Mouse (Mus musculus) skeletal muscle tissue, adult 2 months (tissue): ENCODE results near the gene Klhl21.

ENCODE experiments used
- DNase-seq: peaks from one replicate; pipeline ENCODE4 v3.0.0-alpha.2; 2012; ENCODE audit warnings: low read depth, low spot score

Klhl21 gene

GRCm38 (mm10) chr4:152008622-152009075 is at the start of gene Klhl21:
Gene Klhl21 (plus strand): TSS chr4:152008803.
- peak; percentile 94 for DNase-seq

- no peak for DNase-seq
Observed at GRCm38 (mm10) chr4:151959849-151960512, 48.6 kb upstream of the Klhl21 start.

- peak; percentile 25 for DNase-seq
Observed at GRCm38 (mm10) chr4:151960513-151960854, 48.1 kb upstream of the Klhl21 start.

GRCm38 (mm10) chr4:151962817-151963216 is 45.8 kb upstream of the Klhl21 start:
- DNase-seq: no peak

DNA sequence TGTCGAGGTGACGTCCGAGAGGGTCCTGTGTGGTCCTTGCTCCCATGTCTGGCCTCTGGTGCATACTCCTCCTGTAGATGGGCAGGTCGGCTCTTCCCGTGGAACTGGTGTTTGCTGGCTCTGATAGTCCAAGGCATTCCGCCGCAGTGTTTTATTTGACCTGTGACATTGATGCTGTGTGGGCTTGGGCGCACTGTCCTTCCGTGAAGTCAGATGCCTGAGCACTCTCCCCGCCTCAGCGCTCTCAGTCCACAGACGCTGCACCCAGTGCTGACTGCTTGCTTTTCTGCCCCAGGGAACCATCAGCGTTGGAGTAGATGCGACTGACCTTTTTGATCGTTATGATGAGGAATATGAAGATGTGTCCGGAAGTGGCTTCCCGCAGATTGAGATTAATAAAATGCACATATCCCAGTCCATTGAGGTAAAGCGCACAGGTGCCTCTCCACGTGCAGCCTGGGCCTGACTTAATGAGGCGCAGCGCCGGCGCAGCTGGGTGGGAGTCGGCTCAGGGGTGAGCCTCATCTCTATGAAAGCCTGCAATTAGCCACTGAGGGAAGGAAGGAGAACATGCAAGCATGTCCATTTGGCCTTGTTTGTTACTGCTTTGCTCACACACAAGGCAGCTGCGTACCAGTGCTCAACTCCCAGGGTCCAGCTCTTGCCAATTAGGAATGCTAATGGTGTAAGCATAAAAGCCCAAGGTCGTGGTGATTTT is 40.2 kb upstream of the Klhl21 start:
- DNase-seq: no peak

DNA sequence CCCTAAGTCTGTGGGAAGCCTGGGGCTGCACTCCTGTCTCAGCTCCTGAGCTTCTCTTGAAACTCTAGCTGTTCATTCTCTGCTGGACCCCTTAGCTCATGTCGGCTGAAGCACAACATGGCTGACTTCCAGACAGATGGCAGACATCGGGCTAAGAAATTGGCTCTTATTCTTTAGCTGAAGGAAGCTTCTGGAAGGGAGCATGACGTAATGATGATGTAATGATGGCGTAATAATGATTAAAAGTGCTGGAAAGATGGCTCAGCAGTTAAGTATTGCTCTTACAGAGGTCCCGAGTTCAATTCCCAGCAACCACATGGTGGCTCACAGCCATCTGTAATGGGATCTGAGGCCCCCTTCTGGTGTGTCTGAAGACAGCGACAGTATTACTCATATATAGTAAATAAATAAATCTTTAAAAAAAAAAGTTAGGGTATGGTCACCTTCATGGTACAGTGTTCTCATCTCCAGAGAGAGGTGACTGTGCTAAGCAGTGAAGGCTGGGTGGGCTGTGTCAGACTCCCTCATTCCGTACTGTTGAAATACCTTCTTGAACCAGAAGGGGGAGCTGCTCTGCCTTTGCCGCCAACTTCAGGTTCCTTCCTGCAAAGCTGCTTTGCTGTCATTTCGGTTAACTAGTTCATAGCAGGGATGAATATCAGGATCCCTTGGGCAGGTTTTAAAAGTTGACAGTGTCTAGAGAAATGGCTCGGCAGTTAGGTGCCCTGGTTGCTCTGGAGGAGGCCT is 36.2 kb upstream of the Klhl21 start:
- DNase-seq: no peak

DNA sequence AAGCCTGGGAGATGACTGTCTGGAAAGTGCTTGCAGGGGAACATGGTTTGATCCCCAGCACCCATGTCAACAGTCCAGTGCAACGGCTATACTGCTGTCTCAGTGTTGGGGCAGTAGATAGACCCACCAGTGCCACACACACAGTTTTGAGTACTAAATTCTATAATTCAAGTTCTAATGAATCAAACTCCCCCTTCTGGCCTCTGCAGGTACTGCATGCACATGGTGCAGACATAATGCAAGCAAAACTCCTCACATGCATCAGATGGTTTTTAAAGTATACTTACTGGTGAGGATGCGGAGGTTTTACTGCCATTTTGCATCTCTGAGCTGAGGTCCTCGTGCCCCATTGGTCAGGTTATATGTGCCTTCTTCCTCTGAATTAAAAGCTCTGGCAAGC is 33.2 kb upstream of the Klhl21 start:
- no peak for DNase-seq

- peak; percentile 61 for DNase-seq
Observed at GRCm38 (mm10) chr4:151977748-151978147, 30.9 kb upstream of the Klhl21 start.

GRCm38 (mm10) chr4:151980699-151981098 is 27.9 kb upstream of the Klhl21 start:
- DNase-seq: peak; percentile 60

DNA sequence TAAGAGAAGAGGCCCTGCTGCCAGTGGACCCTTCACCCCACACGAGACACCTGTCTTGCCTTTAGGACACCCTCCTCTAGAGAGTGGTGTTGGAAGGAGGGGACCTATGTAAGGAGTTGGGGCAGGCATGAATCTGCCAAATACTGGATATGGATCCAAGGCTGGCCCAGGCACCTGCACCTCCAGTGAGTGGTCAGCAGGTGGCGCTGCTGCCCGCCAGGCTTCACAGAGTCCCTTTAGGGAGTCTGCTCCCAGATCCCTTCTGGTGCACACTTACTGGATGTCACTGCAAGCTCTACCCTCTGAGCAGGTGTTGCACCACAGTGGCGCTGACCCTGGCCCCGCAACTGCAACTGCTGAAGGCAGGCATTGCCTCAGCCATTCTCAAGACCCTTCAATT is 27.2 kb upstream of the Klhl21 start:
- DNase-seq: peak; percentile 84

DNA sequence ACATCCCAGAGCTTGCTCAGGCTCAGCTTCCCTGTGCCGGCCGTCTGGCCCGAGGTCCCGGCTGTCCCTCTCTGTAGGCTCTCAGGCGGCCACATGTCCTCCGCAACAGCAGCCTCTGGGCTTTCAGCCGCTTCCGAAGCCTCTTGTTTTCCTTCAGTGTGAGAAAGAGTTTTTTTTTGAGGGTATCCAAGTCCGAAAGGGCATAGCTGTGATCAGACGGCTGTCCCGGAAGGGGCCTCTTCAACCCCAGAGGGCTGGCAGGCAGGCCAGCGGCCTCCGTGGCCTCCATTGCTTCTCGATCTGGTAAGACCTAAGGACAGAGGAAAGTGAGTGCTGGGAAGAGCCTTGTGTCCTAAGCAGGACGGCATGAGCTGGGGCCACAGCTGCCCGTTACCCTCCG is 25.6 kb upstream of the Klhl21 start:
- DNase-seq: no peak

DNA sequence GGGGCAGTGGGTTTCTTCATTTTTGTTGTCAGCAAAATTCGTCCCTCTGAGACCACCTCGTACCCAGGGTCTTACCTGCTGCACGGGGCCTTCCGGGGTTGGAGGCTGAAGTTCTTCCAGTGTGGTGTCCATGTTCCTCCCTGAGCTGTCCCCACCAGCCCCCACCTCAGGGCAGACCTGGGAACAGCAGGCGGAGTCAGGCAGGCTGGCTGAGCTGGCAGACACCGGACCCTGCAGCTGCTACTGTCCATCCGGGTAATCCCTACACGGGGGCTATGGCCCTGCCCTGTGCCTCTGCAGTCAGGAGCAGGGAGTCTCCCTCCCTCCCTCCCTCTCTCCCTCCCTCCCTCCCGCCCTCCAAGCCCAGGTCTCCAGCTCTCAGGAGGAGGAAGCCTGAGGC is 25.0 kb upstream of the Klhl21 start:
- peak; percentile 95 for DNase-seq

GRCm38 (mm10) chr4:151985886-151986285 is 22.7 kb upstream of the Klhl21 start:
- DNase-seq: no peak

DNA sequence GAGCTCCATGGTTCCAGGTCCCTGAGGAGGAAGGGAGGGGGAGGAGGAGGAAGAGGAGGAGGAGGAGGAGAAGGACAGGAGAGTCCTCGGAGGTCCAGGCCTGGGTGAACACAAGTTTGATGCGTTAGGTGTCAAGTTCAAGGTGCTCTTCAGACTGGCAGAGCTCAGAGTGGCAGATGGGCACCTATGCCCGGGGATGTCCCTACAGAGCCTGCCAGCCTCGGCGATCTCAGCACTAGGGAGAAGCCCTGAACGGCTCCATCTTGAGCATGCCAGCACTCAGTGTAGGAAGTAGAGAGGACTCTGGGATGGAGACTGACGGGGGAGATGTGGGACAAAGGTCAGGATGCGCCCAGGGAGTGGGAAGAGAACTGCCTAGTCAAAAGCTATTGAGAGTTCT is 22.0 kb upstream of the Klhl21 start:
- DNase-seq: no peak

GRCm38 (mm10) chr4:151988014-151988341 is 20.6 kb upstream of the Klhl21 start:
- no peak for DNase-seq

DNA sequence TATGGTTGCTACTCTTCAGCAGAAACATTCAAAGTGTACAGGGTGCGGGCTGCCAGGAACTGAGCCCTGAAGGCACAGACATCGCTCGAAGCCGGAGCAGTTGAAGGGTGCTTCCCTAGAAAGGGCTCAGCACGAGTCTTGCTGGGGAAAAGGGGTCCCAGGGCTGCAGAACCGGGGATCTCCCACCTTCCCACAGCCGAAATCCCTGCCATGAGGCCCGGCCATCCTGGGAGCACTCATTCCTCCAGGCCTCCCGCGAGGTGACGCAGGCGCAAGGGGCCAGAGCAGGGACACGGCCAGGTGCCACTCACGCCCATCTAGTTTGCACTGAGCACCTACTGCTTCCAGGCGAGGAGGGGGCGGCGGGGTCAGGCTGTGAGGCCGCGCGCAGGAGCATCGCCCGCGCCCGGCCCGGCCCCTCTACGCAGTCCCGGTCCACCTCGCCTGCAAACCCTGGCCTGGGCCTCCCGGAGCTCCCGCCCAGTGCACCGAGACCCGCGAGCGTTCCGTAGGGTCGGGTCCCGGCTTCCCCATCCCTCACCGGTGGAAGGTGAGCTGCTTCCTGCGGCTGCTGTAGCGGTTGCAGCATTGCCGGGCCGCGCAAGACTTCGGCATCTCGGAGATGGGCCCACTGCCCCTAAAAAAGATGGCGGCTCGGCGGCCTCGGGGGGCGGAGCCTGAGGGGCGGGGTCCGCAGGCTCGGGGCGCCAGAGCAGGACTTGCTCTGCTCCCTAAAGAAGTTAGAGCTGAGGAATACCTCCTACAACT is 20.1 kb upstream of the Klhl21 start, which contains the start of gene Thap3:
Thap3 (minus strand) TSS at position 656 of the 768 bp plus-strand sequence.
- DNase-seq: no peak

DNA sequence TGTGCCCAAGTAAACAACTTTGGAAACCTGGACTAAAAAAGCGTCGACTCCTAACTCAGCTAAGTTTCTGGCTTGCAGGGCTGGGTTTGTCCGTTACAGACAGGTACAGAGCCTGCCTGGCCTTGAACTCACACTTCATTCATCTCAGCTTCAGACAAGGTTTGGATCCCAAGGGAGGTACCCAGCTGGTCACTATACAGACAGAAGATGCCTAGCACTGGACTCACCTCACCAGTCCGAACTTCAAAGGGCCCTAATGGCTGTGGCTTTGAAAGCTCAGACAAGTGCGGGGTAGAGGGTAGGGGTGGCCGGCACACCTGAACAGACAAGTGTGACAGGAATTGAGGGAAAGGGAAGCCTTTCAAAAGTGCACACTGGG is 19.5 kb upstream of the Klhl21 start:
- no peak for DNase-seq

- no peak for DNase-seq
Observed at GRCm38 (mm10) chr4:151992091-151992490, 16.5 kb upstream of the Klhl21 start.

- no peak for DNase-seq
Observed at GRCm38 (mm10) chr4:151993035-151993434, 15.6 kb upstream of the Klhl21 start.

DNA sequence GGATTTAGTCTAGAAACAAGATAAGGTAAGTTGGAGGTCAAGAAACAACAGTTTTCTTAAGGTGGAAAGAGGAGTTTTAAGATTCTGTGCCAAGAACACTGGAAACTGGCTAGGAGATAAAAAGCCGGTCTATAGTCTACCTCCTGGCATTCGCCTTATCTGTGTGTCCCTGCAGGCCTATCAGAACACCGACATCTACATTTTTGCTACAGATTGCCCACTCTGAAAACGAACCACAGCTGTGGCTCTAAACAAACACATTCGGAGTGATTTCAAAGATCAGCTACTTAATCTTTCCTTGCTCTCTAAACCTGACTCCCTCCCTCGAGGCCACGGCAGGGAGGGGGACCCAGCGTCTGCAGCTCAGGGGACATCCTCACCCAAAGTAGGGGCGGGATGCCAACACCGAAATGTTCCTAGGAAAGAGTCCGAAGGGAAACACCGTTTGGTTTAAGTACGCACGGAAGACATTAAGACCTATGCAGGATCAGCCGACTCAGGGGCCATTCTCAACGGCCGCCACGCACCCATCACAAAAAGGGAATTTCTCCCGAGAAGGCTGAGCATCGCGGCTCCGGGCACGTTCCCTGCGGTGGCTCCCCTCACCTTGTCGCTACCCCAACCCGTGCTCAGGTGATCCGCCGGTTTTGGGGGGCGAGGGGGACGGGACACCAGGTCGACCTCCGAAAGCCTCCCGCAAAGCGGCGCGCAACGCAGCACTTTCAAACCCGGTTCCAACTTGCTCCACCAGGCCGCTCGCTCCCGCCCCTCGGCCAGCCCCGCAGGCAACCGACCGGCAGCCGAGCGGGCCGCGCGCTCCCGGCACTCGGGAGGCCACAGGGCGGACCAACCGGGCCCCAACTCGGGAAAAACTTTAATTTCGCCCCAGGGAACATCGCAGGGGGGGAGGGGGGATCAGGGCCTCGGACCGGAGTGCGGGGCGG is 14.1 kb upstream of the Klhl21 start:
- no peak for DNase-seq
